Mouse (Mus musculus) CH12.LX (cell line): ENCODE measurements around the gene Fam160a1. TPM values are rescaled to one million over a fixed set of nuclear protein-coding genes. Genes with fewer than 3 reads are reported as not detected.

Experiments
- DNase-seq: peaks from one replicate; pipeline ENCODE4 v3.0.0-alpha.2; 2013; ENCODE audit errors: extremely low read depth
- H3K27ac ChIP-seq: 2 replicates; pipeline ENCODE4 v1.5.1; 2012; ENCODE audit warnings: low read depth, mild to moderate bottlenecking, control low read depth, moderate library complexity; ENCODE audit not compliant: insufficient read depth
- H3K27me3 ChIP-seq: replicated peaks from 2 replicates; pipeline ENCODE3; 2012; ENCODE audit warnings: inconsistent platforms
- H3K36me3 ChIP-seq, 2 experiments: replicated peaks in 1 of 2; 2 replicates each; pipeline versions ENCODE3 to v1.6.1; 2012; ENCODE audit warnings: inconsistent platforms in 1 of 2, low read length in 1 of 2, mild to moderate bottlenecking in 1 of 2, mixed read lengths in 1 of 2, moderate library complexity in 1 of 2; ENCODE audit not compliant: control insufficient read depth in 1 of 2, insufficient read depth in 1 of 2
- H3K4me1 ChIP-seq, 2 experiments: 2 replicates each; pipeline ENCODE4 v1.6.1; 2012; ENCODE audit warnings: inconsistent platforms in 1 of 2, moderate library complexity in 1 of 2; ENCODE audit not compliant: insufficient read depth in 2 of 2, control insufficient read depth in 1 of 2
- H3K4me2 ChIP-seq: 2 replicates; pipeline ENCODE4 v1.6.1; 2012; ENCODE audit warnings: low read depth, mild to moderate bottlenecking, control low read depth; ENCODE audit not compliant: poor library complexity, insufficient read depth, severe bottlenecking
- H3K4me3 ChIP-seq, 3 experiments: fragments of 150-350 bp in 1 of 3; sonication (generic) in 1 of 3; replicated peaks in 1 of 3; 2 replicates each; pipeline versions ENCODE3 to v1.5.1; 2011 to 2012; ENCODE audit warnings: low read depth in 2 of 3, low read length in 2 of 3, mild to moderate bottlenecking in 2 of 3, moderate library complexity in 2 of 3, control low read depth in 1 of 3, improper control_type of control experiment in 1 of 3, inconsistent platforms in 1 of 3, mixed read lengths in 1 of 3; ENCODE audit not compliant: poor library complexity in 1 of 3
- H3K79me2 ChIP-seq: replicated peaks from 2 replicates; pipeline ENCODE4 v1.6.1; 2012; ENCODE audit warnings: mild to moderate bottlenecking, moderate library complexity; ENCODE audit not compliant: control insufficient read depth, poor library complexity, insufficient read depth, severe bottlenecking; ENCODE audit errors: extremely low read depth
- H3K9ac ChIP-seq: 2 replicates; pipeline ENCODE4 v1.6.1; 2012; ENCODE audit warnings: low read depth, mild to moderate bottlenecking, control low read depth, moderate library complexity; ENCODE audit not compliant: insufficient read depth
- H3K9me3 ChIP-seq: replicated peaks from 2 replicates; pipeline ENCODE3; 2012; ENCODE audit warnings: low read length, inconsistent platforms, mixed read lengths
- BHLHE40 ChIP-seq: IDR thresholded peaks from 2 replicates; pipeline ENCODE4 v1.6.1; 2011; ENCODE audit warnings: mild to moderate bottlenecking, low read depth, low read length, improper control_type of control experiment
- CHD1 ChIP-seq: IDR thresholded peaks from 2 replicates; pipeline ENCODE4 v1.6.1; 2012; ENCODE audit warnings: low read depth, low read length, improper control_type of control experiment, inconsistent platforms
- CHD2 ChIP-seq: IDR thresholded peaks from 2 replicates; pipeline ENCODE4 v1.6.1; 2011; ENCODE audit warnings: low read length, improper control_type of control experiment
- E2F4 ChIP-seq: IDR thresholded peaks from 2 replicates; pipeline ENCODE4 v1.6.1; 2011; ENCODE audit warnings: low read depth, low read length, improper control_type of control experiment; ENCODE audit not compliant: insufficient replicate concordance
- ELF1 ChIP-seq: IDR thresholded peaks from 2 replicates; pipeline ENCODE4 v1.6.1; 2014; ENCODE audit warnings: low read depth, mild to moderate bottlenecking, inconsistent platforms, low read length, improper control_type of control experiment
- HCFC1 ChIP-seq: IDR thresholded peaks from 2 replicates; pipeline ENCODE4 v1.6.1; 2012; ENCODE audit warnings: low read depth, mild to moderate bottlenecking, inconsistent platforms, low read length, improper control_type of control experiment
- IRF4 ChIP-seq: IDR thresholded peaks from 2 replicates; pipeline ENCODE4 v1.6.1; 2014; ENCODE audit warnings: low read depth, mild to moderate bottlenecking, inconsistent platforms, low read length, improper control_type of control experiment
- JUN ChIP-seq: IDR thresholded peaks from 2 replicates; pipeline ENCODE4 v1.6.1; 2011; ENCODE audit warnings: low read depth, mild to moderate bottlenecking, low read length, improper control_type of control experiment, moderate library complexity; ENCODE audit not compliant: insufficient read depth
- JUND ChIP-seq: conservative IDR thresholded peaks from 2 replicates; pipeline ENCODE4 v1.6.1; 2011; ENCODE audit warnings: low read depth, low read length, improper control_type of control experiment
- KAT2A ChIP-seq: IDR thresholded peaks from 2 replicates; pipeline ENCODE4 v1.6.1; 2012; ENCODE audit warnings: low read length, improper control_type of control experiment, inconsistent platforms; ENCODE audit not compliant: insufficient replicate concordance
- MAX ChIP-seq: IDR thresholded peaks from 2 replicates; pipeline ENCODE4 v1.6.1; 2011; ENCODE audit warnings: low read length, improper control_type of control experiment
- MAZ ChIP-seq: IDR thresholded peaks from 2 replicates; pipeline ENCODE4 v1.6.1; 2012; ENCODE audit warnings: low read depth, mild to moderate bottlenecking, inconsistent platforms, low read length, improper control_type of control experiment, moderate library complexity
- NELFE ChIP-seq: IDR thresholded peaks from 2 replicates; pipeline ENCODE4 v1.6.1; 2011; ENCODE audit warnings: low read depth, low read length, improper control_type of control experiment
- NRF1 ChIP-seq: IDR thresholded peaks from 2 replicates; pipeline ENCODE4 v1.6.1; 2014; ENCODE audit warnings: low read depth, mild to moderate bottlenecking, inconsistent platforms, low read length, improper control_type of control experiment, moderate library complexity
- POLR2A ChIP-seq: IDR thresholded peaks from 2 replicates; pipeline ENCODE4 v1.6.1; 2011; ENCODE audit warnings: low read depth, mild to moderate bottlenecking, improper control_type of control experiment, low read length
- POLR2AphosphoS2 ChIP-seq: IDR thresholded peaks from 2 replicates; pipeline ENCODE4 v1.6.1; 2011; ENCODE audit warnings: low read depth, low read length, improper control_type of control experiment
- RAD21 ChIP-seq: IDR thresholded peaks from 2 replicates; pipeline ENCODE4 v1.6.1; 2011; ENCODE audit warnings: low read depth, mild to moderate bottlenecking, low read length, improper control_type of control experiment, moderate library complexity
- RCOR1 ChIP-seq: conservative IDR thresholded peaks from 2 replicates; pipeline ENCODE4 v1.6.1; 2012; ENCODE audit warnings: low read depth, mild to moderate bottlenecking, inconsistent platforms, low read length, improper control_type of control experiment
- TBP ChIP-seq: conservative IDR thresholded peaks from 2 replicates; pipeline ENCODE4 v1.6.1; 2011; ENCODE audit warnings: low read depth, low read length, improper control_type of control experiment
- TCF12 ChIP-seq: IDR thresholded peaks from 2 replicates; pipeline ENCODE4 v1.6.1; 2014; ENCODE audit warnings: low read depth, mild to moderate bottlenecking, inconsistent platforms, low read length, improper control_type of control experiment
- UBTF ChIP-seq: IDR thresholded peaks from 2 replicates; pipeline ENCODE4 v1.6.1; 2012; ENCODE audit warnings: low read depth, mild to moderate bottlenecking, inconsistent platforms, low read length, improper control_type of control experiment, moderate library complexity
- USF1 ChIP-seq: IDR thresholded peaks from 2 replicates; pipeline ENCODE4 v1.6.1; 2014; ENCODE audit warnings: low read depth, mild to moderate bottlenecking, inconsistent platforms, low read length, improper control_type of control experiment
- USF2 ChIP-seq: conservative IDR thresholded peaks from 2 replicates; pipeline ENCODE4 v1.6.1; 2011; ENCODE audit warnings: low read depth, low read length, improper control_type of control experiment
- ZC3H11A ChIP-seq: IDR thresholded peaks from 2 replicates; pipeline ENCODE4 v1.6.1; 2012; ENCODE audit warnings: low read depth, mild to moderate bottlenecking, inconsistent platforms, low read length, improper control_type of control experiment
- ZKSCAN1 ChIP-seq: IDR thresholded peaks from 2 replicates; pipeline ENCODE4 v1.6.1; 2012; ENCODE audit warnings: low read depth, inconsistent platforms, low read length, improper control_type of control experiment, borderline replicate concordance
- dilution Hi-C: fragments of 300-500 bp; cut with MboI; formaldehyde crosslinking; loops from 2 replicates; pipeline ENCODE4 v1.14.3; 2020; ENCODE audit warnings: low sequenced_read_pairs; ENCODE audit not compliant: extremely low pct_unique_long_range_greater_than_20kb, extremely low pct_ligation_motif_present
- in situ Hi-C: fragments of 300-500 bp; cut with MboI; formaldehyde crosslinking; loops from 3 replicates; pipeline ENCODE4 v1.14.3; 2019; ENCODE audit warnings: low sequenced_read_pairs, low pct_ligation_motif_present, low pct_unique_long_range_greater_than_20kb, mixed read lengths
- polyA plus RNA-seq: library from polyadenylated mRNA; unstranded; fragments of >175 nt; gene quantifications from 2 replicates; pipeline ENCODE4 v1.2.1, GENCODE M21; 2012; ENCODE audit warnings: low read depth; ENCODE audit not compliant: insufficient read length
- total RNA-seq, 2 experiments: library from RNA; depleted of rRNA; stranded (reverse); fragments of 300-350 nt in 1 of 2; fragments of >200 nt in 1 of 2; gene quantifications; 2 replicates each; pipeline ENCODE4 v1.2.3; 2012 to 2014

Gene Fam160a1
- total and polyA plus RNA-seq, 3 experiments = 0.17 to 0.41 (median 0.20) TPM

- peaks cover 22 to 79% of the 10 kb centered on the region in 2 experiments for H3K36me3 ChIP-seq
- no peaks in the 10 kb centered on the region for H3K79me2 ChIP-seq
- H3K9ac ChIP-seq = no peak overlapping the region
- no peaks in the 10 kb centered on the region for H3K9me3 ChIP-seq
- dilution Hi-C loops = no loop called here
- no peak overlapping the region for H3K27ac ChIP-seq
- H3K4me1 ChIP-seq = no peaks in the 10 kb centered on the region
- DNase-seq = no peak
- no peak overlapping the region for H3K4me2 ChIP-seq
- no peak for TF ChIP-seq RAD21
- TF ChIP-seq UBTF = no peak
- no peak for TF ChIP-seq ZC3H11A
- TF ChIP-seq MAZ = no peak
- TF ChIP-seq USF1 = no peak
- TF ChIP-seq TCF12 = no peak
- no peak for TF ChIP-seq ZKSCAN1
- no peak for TF ChIP-seq RCOR1
- TF ChIP-seq E2F4 = no peak
- no peak for TF ChIP-seq IRF4
- no peak for TF ChIP-seq POLR2A
- TF ChIP-seq, all 38 proteins: peak for 0
- Histone ChIP-seq H3K4me3 (no peak overlapping the region), H3K27me3 (no peaks in the 10 kb centered on the region)
- in situ Hi-C loops = no loop called here
These were observed 172.3 kb downstream of the Fam160a1 start for GRCm38 (mm10) chr3:85644814-85645213.

- TF ChIP-seq RCOR1 (no peak), POLR2AphosphoS2 (no peak), USF2 (no peak), USF1 (no peak), ZKSCAN1 (no peak), BHLHE40 (no peak), JUND (no peak), JUN (no peak), MAZ (no peak), NRF1 (no peak), CHD1 (no peak), MAX (no peak), ELF1 (no peak), TBP (no peak), HCFC1 (no peak), CHD2 (no peak), NELFE (no peak), POLR2A (no peak), KAT2A (no peak)
- TF ChIP-seq, all 38 proteins: peak for 0
- in situ Hi-C loops = no loop called here
- Histone ChIP-seq H3K36me3 (peaks cover 29 to 82% of the 10 kb centered on the region in 2 experiments), H3K27me3 (no peaks in the 10 kb centered on the region), H3K4me2 (no peak overlapping the region), H3K27ac (no peak overlapping the region), H3K4me3 (no peak overlapping the region), H3K9ac (no peak overlapping the region), H3K4me1 (peaks cover 7 to 9% of the 10 kb centered on the region in 2 experiments; a peak in 3 of 4 replicates), H3K79me2 (no peaks in the 10 kb centered on the region), H3K9me3 (no peaks in the 10 kb centered on the region)
- no peak for DNase-seq
- dilution Hi-C loops = no loop called here
These were observed 175.3 kb downstream of the Fam160a1 start for GRCm38 (mm10) chr3:85641751-85642150.
